Mouse (Mus musculus) erythroblast, embryonic 14.5 days (primary cell): ENCODE data around the gene Mon2. TPM values are rescaled to one million over a fixed set of nuclear protein-coding genes. Genes with fewer than 3 reads are reported as not detected.

Experiments used
- H3K27me3 ChIP-seq: 2 replicates; pipeline ENCODE4 v1.6.1; 2012; ENCODE audit warnings: inconsistent platforms; ENCODE audit not compliant: control insufficient read depth
- H3K36me3 ChIP-seq: 2 replicates; pipeline ENCODE4 v1.6.1; 2012; ENCODE audit warnings: mild to moderate bottlenecking, inconsistent platforms; ENCODE audit not compliant: control insufficient read depth
- H3K4me1 ChIP-seq: 2 replicates; pipeline ENCODE4 v1.6.1; 2012; ENCODE audit warnings: inconsistent platforms; ENCODE audit not compliant: control insufficient read depth
- H3K4me3 ChIP-seq: replicated peaks from 2 replicates; pipeline ENCODE3; 2012; ENCODE audit warnings: moderate library complexity, mild to moderate bottlenecking, inconsistent platforms
- H3K9me3 ChIP-seq: 2 replicates; pipeline ENCODE4 v1.6.1; 2012; ENCODE audit warnings: low read length, inconsistent platforms, mixed read lengths; ENCODE audit not compliant: control insufficient read depth
- GATA1 ChIP-seq: IDR thresholded peaks from 2 replicates; pipeline ENCODE4 v1.6.1; 2012; ENCODE audit warnings: low read length, inconsistent platforms, mixed read lengths
- TAL1 ChIP-seq: IDR thresholded peaks from 3 replicates; pipeline ENCODE4 v1.6.1; 2012; ENCODE audit warnings: low read length, inconsistent platforms, mixed read lengths
- polyA plus RNA-seq: library from polyadenylated mRNA; stranded (reverse); fragments of >175 nt; gene quantifications from 2 replicates; pipeline ENCODE4 v1.2.3, GENCODE M21; 2012

Gene Mon2
- polyA plus RNA-seq, 1 experiment, result 0.45 TPM

GRCm38 (mm10) chr10:123101303-123101702 lies 25.0 kb upstream of the Mon2 start:
- Histone ChIP-seq H3K4me3 (no peak overlapping the region), H3K27me3 (no peaks in the 10 kb centered on the region), H3K9me3 (no peaks in the 10 kb centered on the region), H3K36me3 (no peaks in the 10 kb centered on the region), H3K4me1 (no peaks in the 10 kb centered on the region)
- no peak for TF ChIP-seq GATA1
- TF ChIP-seq TAL1, result no peak

- no peaks in the 10 kb centered on the region for H3K36me3 ChIP-seq
- no peak overlapping the region for H3K4me3 ChIP-seq
- no peaks in the 10 kb centered on the region for H3K4me1 ChIP-seq
- no peaks in the 10 kb centered on the region for H3K9me3 ChIP-seq
- no peak for TF ChIP-seq GATA1
- no peak for TF ChIP-seq TAL1
- H3K27me3 ChIP-seq, result no peaks in the 10 kb centered on the region
These were observed 24.3 kb upstream of the Mon2 start for GRCm38 (mm10) chr10:123100584-123100983.

- Histone ChIP-seq H3K27me3 (peaks cover 2% of the 10 kb centered on the region; the same call in 1 of the 2 replicates), H3K4me3 (no peak overlapping the region), H3K4me1 (no peaks in the 10 kb centered on the region), H3K36me3 (no peaks in the 10 kb centered on the region), H3K9me3 (no peaks in the 10 kb centered on the region)
- TF ChIP-seq GATA1, result no peak
- no peak for TF ChIP-seq TAL1
These were observed 18.2 kb upstream of the Mon2 start for GRCm38 (mm10) chr10:123094504-123094903.

- Histone ChIP-seq H3K4me3 (no peak overlapping the region), H3K9me3 (no peaks in the 10 kb centered on the region), H3K27me3 (peaks cover 2% of the 10 kb centered on the region; the same call in 1 of the 2 replicates), H3K36me3 (no peaks in the 10 kb centered on the region), H3K4me1 (no peaks in the 10 kb centered on the region)
- TF ChIP-seq TAL1 (no peak), GATA1 (no peak)
These were observed 16.3 kb upstream of the Mon2 start for GRCm38 (mm10) chr10:123092577-123092976.

- H3K9me3 ChIP-seq, result no peaks in the 10 kb centered on the region
- H3K4me3 ChIP-seq, result no peak overlapping the region
- H3K4me1 ChIP-seq, result no peaks in the 10 kb centered on the region
- no peaks in the 10 kb centered on the region for H3K36me3 ChIP-seq
- TF ChIP-seq GATA1, result no peak
- TF ChIP-seq TAL1, result no peak
- H3K27me3 ChIP-seq, result peaks cover 2% of the 10 kb centered on the region; the same call in 1 of the 2 replicates
These were observed 15.4 kb upstream of the Mon2 start for GRCm38 (mm10) chr10:123091737-123092136.

GRCm38 (mm10) chr10:123089425-123089930 lies 13.2 kb upstream of the Mon2 start:
- Histone ChIP-seq H3K9me3 (no peaks in the 10 kb centered on the region), H3K27me3 (peaks cover under 1% of the 10 kb centered on the region; the same call in 1 of the 2 replicates), H3K36me3 (no peaks in the 10 kb centered on the region), H3K4me1 (no peaks in the 10 kb centered on the region), H3K4me3 (no peak overlapping the region)
- TF ChIP-seq GATA1 (no peak), TAL1 (no peak)

- Histone ChIP-seq H3K4me1 (no peaks in the 10 kb centered on the region), H3K27me3 (no peaks in the 10 kb centered on the region), H3K4me3 (no peak overlapping the region), H3K36me3 (no peaks in the 10 kb centered on the region), H3K9me3 (no peaks in the 10 kb centered on the region)
- TF ChIP-seq TAL1, result no peak
These were observed 10.5 kb upstream of the Mon2 start for GRCm38 (mm10) chr10:123086847-123087246.

GRCm38 (mm10) chr10:123084900-123085641 lies 8.8 kb upstream of the Mon2 start:
- Histone ChIP-seq H3K4me1 (no peaks in the 10 kb centered on the region), H3K27me3 (peaks cover 1% of the 10 kb centered on the region; the same call in 1 of the 2 replicates), H3K36me3 (no peaks in the 10 kb centered on the region), H3K4me3 (no peak overlapping the region), H3K9me3 (no peaks in the 10 kb centered on the region)
- no peak for TF ChIP-seq TAL1
- TF ChIP-seq GATA1, result no peak

GRCm38 (mm10) chr10:123084307-123084706 lies 8.0 kb upstream of the Mon2 start:
- no peaks in the 10 kb centered on the region for H3K9me3 ChIP-seq
- H3K36me3 ChIP-seq, result no peaks in the 10 kb centered on the region
- TF ChIP-seq GATA1, result no peak
- TF ChIP-seq TAL1, result no peak
- peaks cover 5% of the 10 kb centered on the region; the same call in 1 of the 2 replicates for H3K27me3 ChIP-seq
- no peak overlapping the region for H3K4me3 ChIP-seq
- no peaks in the 10 kb centered on the region for H3K4me1 ChIP-seq
